Mouse (Mus musculus): ENCODE measurements around the gene Ctf1. TPM values are rescaled to one million over a fixed set of nuclear protein-coding genes. Genes with fewer than 3 reads are reported as not detected.

Ctf1 gene
- polyA plus RNA-seq, 1 experiment = 20.1 TPM

DNA sequence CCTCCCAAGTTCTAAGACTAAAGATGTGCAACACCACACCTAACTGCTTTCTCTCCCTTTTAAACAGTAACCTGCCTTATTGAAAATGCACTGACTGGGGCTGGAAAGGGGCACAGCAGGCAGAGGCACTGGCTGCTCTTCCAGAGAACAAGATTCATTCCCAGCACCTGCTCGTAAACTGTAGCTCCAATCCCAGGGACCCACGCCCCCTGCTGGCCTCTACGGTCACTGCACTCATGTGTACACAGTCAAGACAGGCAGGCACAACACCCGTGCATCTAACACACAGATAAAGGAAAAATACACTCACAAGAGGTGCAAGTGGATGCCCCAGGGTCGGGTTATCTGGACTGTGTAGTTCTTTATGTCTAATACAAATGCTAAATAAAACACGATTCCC, 35.5 kb upstream of the Ctf1 start:
- peak; percentile 30 for DNase-seq
- 69% methylated on average over 6 of the region's 6 CpGs for WGBS
- no peak overlapping the region for H3K4me3 ChIP-seq (replicated peaks; ENCODE audit: extremely low read depth, low read depth, low read length)

DNA sequence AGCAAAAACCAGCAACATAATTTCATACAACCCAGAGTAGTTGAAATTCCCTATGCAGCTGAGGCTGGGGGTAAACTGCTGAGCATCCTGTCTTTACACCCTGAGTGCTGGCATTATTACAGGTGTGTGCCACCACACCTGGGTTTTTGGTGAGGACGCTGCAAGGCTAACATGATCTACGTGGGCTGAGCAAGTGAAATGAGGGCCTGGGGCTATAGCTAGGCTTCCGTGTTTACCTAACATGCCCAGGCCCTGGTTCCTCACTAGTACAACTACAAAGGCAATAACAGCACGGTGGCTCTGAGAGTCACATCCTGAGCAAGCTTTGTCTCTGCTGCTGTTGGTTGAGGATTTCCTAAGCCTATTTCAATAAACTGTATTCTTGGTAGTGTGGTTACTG, 34.9 kb upstream of the Ctf1 start:
- DNase-seq = no peak
- no peaks in the 10 kb centered on the region for H3K4me1 ChIP-seq (ENCODE audit: control insufficient read depth, insufficient read depth, low read length)
- WGBS = 91% methylated on average over 4 of the region's 4 CpGs
- H3K4me3 ChIP-seq (replicated peaks; ENCODE audit: extremely low read depth, low read depth, low read length) = no peak overlapping the region
- TF ChIP-seq CTCF (IDR thresholded peaks at IDR 0.05; ENCODE audit: insufficient read depth, low read length) = no peak
- TF ChIP-seq POLR2A (IDR thresholded peaks at IDR 0.05; ENCODE audit: borderline replicate concordance, extremely low read depth, low read depth, low read length) = no peak

More for the DNA sequence above, 35.5 kb upstream of the Ctf1 start:
- TF ChIP-seq POLR2A (IDR thresholded peaks at IDR 0.05; ENCODE audit: borderline replicate concordance, extremely low read depth, low read depth, low read length) = no peak
- peak; percentile 57 for TF ChIP-seq CTCF (IDR thresholded peaks at IDR 0.05; ENCODE audit: insufficient read depth, low read length)
- no peaks in the 10 kb centered on the region for H3K4me1 ChIP-seq (ENCODE audit: control insufficient read depth, insufficient read depth, low read length)

DNA sequence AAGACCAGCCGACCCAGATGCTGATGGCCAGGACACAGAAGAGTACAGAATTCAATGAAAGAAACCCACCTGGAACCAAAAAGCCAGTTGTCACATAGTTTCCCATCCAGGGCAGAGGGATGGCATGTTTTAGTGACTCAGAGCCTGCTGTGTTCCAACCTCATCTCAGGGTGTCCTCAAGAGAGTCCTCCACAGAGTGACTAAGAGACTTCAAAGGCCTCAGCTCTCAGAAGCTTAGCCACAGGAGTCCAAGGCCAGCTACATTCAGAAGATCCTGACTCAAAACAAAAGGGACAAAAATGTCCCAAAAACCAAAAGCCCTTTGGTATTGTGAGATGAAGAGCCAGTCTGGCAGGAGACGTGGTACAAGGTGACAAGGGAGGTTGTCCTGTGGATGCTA, 33.7 kb upstream of the Ctf1 start:
- DNase-seq = no peak
- WGBS = 84% methylated on average over 2 of the region's 2 CpGs
- TF ChIP-seq CTCF (IDR thresholded peaks at IDR 0.05; ENCODE audit: insufficient read depth, low read length) (no peak), POLR2A (IDR thresholded peaks at IDR 0.05; ENCODE audit: borderline replicate concordance, extremely low read depth, low read depth, low read length) (no peak)
- Histone ChIP-seq H3K4me3 (replicated peaks; ENCODE audit: extremely low read depth, low read depth, low read length) (no peak overlapping the region), H3K4me1 (ENCODE audit: control insufficient read depth, insufficient read depth, low read length) (no peaks in the 10 kb centered on the region)

DNA sequence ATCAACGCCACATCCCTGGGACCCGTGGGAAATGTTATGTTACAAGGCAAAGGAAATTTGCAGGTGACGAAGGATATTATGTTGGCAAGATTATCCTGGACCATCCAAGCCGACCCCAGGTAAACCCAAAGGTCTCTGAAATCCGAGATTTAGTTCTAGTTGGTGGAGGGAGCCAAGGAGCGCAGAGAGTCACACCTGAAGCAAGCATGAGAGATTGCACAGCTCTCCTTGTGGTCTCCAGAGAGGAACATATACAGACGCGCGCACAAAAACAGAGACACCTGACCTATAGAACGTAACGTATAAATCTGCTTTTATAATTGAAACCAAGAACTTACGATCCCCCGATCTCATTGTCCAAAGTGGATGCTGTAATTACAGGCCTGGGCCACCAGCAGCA, 32.0 kb upstream of the Ctf1 start:
- WGBS = 91% methylated on average over 13 of the region's 13 CpGs
- Histone ChIP-seq H3K4me3 (replicated peaks; ENCODE audit: extremely low read depth, low read depth, low read length) (no peak overlapping the region), H3K4me1 (ENCODE audit: control insufficient read depth, insufficient read depth, low read length) (no peaks in the 10 kb centered on the region)
- TF ChIP-seq CTCF (IDR thresholded peaks at IDR 0.05; ENCODE audit: insufficient read depth, low read length) = no peak
- TF ChIP-seq POLR2A (IDR thresholded peaks at IDR 0.05; ENCODE audit: borderline replicate concordance, extremely low read depth, low read depth, low read length) = no peak
- DNase-seq = no peak

DNA sequence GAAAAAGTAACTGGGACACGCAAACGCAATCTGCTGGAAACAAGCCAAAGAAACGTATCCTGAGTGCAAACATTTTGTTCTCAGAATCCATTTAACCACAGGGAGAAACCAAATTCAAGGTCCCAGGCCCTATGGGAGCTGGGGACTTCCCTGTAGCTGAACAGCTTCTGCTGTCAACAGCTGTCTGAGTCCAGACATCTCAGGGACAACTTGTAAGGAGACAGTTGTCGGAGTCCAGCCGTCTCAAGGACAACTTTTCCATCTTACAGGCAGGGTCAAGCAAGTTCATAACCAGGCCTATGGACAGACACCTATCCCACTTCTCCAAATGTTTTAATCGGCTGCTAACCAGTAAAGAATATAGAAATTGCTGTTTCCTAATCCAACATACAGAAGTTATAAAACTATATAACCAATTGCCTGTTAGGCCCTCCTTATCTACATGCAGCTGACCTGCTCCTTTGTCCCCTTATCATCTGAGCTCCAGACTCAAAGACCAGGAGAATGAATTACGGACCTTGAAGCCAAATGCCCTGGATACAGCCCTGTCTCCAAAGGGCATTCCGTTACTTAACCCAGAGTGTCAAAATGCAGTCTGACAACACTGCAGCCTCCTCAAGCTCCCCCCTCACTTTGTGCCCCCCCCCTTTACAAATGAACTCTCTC, 30.5 kb upstream of the Ctf1 start:
- no peak for DNase-seq
- TF ChIP-seq CTCF (IDR thresholded peaks at IDR 0.05; ENCODE audit: insufficient read depth, low read length) (no peak), POLR2A (IDR thresholded peaks at IDR 0.05; ENCODE audit: borderline replicate concordance, extremely low read depth, low read depth, low read length) (no peak)
- WGBS = 62% methylated on average over 8 of the region's 8 CpGs
- Histone ChIP-seq H3K4me3 (replicated peaks; ENCODE audit: extremely low read depth, low read depth, low read length) (no peak overlapping the region), H3K4me1 (ENCODE audit: control insufficient read depth, insufficient read depth, low read length) (no peaks in the 10 kb centered on the region)

DNA sequence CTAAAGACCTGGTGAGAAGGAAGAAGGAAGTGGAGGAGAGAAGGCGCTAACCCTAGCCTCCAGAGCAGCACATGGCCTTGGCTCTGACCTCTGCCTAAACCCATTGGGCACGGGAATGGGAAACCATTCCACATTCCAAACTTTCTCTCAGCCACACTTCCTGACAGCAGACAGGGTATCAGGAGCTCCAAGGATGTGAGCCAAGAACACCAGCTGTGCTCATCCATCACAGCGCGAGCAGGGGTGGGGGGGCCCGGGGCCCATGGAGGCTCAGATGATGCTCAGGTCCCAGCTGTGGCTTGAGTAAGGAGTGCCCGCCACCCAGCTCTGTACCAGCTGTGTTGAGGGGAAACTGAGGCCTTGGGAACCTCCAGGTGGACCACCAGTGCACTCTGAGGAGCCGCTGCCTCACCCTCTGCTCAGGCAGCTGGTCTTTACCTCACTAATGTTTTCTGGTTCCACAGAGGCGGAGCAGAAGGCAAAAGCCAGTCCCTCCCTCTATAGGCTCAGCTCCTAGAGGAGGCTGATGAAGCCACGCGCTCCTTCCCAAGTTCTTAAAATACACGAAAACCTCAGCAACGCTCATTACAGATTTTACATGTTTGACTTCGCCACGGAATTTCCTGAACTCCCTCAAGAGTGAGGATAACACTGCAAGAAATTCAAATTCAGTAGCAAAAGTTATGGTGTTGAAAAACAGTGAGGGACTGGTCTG, 27.1 kb upstream of the Ctf1 start:
- no peak overlapping the region for H3K4me3 ChIP-seq (replicated peaks; ENCODE audit: extremely low read depth, low read depth, low read length)
- 65% methylated on average over 14 of the region's 14 CpGs for whole genome bisulfite sequencing
- no peak for DNase-seq
- TF ChIP-seq POLR2A (IDR thresholded peaks at IDR 0.05; ENCODE audit: borderline replicate concordance, extremely low read depth, low read depth, low read length) = no peak
- no peak for TF ChIP-seq CTCF (IDR thresholded peaks at IDR 0.05; ENCODE audit: insufficient read depth, low read length)
- H3K4me1 ChIP-seq (ENCODE audit: control insufficient read depth, insufficient read depth, low read length) = no peaks in the 10 kb centered on the region

DNA sequence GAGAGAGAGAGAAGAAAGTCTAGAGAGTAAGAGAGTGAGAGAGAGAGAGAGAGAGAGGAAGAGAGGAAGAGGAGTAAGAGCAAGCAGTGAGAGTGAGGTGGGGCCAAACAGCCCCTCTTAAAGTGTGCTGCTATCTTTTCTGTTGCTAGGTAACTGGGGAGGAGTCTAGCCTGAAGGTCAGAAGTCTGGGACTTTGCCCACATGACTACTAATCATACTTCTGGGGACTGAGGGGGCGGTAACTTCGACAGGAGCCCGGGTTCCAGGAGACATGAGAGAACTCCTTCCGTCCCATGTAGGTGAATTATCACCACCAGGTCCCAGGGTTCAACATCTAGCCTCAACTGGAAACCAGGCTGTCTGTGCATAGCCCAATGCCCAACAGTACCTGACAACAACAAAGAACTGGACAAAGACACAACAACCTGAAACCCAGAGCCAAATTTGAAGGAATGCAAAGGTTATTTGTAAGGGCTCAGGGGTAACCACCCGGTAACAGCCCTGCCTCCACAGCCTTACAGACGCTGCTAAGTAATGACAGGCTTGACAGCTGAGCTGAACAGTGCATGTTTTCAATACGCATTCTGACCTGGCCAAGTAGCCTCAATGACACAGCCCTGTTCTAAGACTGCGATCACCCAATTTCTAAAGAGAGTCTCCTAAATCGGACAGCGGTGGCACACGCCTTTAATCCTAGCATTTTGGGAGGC, 25.6 kb upstream of the Ctf1 start:
- TF ChIP-seq POLR2A (IDR thresholded peaks at IDR 0.05; ENCODE audit: borderline replicate concordance, extremely low read depth, low read depth, low read length) (no peak), CTCF (IDR thresholded peaks at IDR 0.05; ENCODE audit: insufficient read depth, low read length) (no peak)
- WGBS = 75% methylated on average over 11 of the region's 11 CpGs
- H3K4me3 ChIP-seq (replicated peaks; ENCODE audit: extremely low read depth, low read depth, low read length) = no peak overlapping the region

DNA sequence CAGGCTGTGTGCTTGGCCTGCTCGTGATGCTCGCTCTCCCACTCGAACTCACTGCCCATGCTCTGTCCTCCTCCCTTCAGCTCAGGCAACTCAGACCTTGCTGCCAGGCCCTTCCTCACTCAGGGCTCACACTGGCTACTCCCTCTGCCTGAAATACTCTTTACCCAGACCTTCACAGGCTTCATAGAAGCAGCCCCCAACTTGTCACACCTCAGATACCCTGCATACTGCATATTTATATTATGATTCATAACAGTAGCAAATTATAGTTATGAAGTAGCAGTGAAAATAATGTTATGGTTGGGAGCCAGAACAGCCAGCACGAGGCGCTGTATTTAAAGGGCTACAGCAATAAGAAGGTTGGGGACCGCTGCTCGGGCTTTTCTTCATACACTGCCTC, 23.6 kb upstream of the Ctf1 start:
- TF ChIP-seq POLR2A (IDR thresholded peaks at IDR 0.05; ENCODE audit: borderline replicate concordance, extremely low read depth, low read depth, low read length) (no peak), CTCF (IDR thresholded peaks at IDR 0.05; ENCODE audit: insufficient read depth, low read length) (no peak)
- 80% methylated on average over 7 of the region's 7 CpGs for WGBS
- no peaks in the 10 kb centered on the region for H3K4me1 ChIP-seq (ENCODE audit: control insufficient read depth, insufficient read depth, low read length)
- no peak for DNase-seq
- H3K4me3 ChIP-seq (replicated peaks; ENCODE audit: extremely low read depth, low read depth, low read length) = no peak overlapping the region

More for the DNA sequence above, 25.6 kb upstream of the Ctf1 start:
- no peaks in the 10 kb centered on the region for H3K4me1 ChIP-seq (ENCODE audit: control insufficient read depth, insufficient read depth, low read length)
- DNase-seq = no peak

DNA sequence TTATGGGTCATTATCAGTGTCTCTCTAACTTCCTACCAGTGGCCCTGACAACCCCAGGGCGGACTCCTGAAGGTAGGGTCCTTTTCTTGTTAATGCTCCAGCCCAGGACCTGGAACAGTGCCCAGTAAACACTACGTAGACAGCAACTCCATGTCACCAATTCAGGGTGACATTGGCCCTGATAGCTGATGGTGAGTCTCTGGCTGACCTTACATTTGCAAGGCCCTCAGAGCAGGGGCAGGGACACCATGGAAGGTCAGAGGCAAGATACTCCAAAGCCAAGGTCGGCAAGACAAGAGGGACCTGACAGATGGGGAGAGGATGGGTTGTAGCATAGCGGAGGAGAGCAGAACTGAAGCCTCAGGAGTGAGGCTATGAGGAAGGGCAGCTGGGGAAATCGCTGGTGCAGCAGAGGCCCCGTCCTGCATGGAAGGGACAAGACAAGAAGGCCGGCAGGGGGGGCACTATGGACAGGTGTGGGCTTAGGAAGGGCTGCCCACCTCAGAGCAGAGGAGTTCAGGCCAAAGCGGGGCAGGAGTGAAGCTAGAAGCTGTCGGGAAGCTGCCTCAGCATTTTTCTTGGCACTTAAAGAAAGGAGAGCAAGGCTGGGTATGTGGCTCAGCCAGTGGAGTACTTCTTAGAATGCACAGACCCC, 22.8 kb upstream of the Ctf1 start:
- 76% methylated on average over 9 of the region's 9 CpGs for WGBS
- Histone ChIP-seq H3K4me1 (ENCODE audit: control insufficient read depth, insufficient read depth, low read length) (no peaks in the 10 kb centered on the region), H3K4me3 (replicated peaks; ENCODE audit: extremely low read depth, low read depth, low read length) (no peak overlapping the region)
- TF ChIP-seq CTCF (IDR thresholded peaks at IDR 0.05; ENCODE audit: insufficient read depth, low read length) = no peak
- no peak for TF ChIP-seq POLR2A (IDR thresholded peaks at IDR 0.05; ENCODE audit: borderline replicate concordance, extremely low read depth, low read depth, low read length)
- no peak for DNase-seq

Data from lung, adult 2 months (tissue).